Mouse (Mus musculus) ovary, postnatal 10 days (tissue): ENCODE data around the gene Gal3st3.
A peak's percentile ranks its signal among the peaks of the same experiment; 100 is the strongest.

Experiments used
- DNase-seq: peaks from one replicate; pipeline ENCODE4 v3.0.0; 2022; ENCODE audit warnings: low spot score

Gene Gal3st3

DNA sequence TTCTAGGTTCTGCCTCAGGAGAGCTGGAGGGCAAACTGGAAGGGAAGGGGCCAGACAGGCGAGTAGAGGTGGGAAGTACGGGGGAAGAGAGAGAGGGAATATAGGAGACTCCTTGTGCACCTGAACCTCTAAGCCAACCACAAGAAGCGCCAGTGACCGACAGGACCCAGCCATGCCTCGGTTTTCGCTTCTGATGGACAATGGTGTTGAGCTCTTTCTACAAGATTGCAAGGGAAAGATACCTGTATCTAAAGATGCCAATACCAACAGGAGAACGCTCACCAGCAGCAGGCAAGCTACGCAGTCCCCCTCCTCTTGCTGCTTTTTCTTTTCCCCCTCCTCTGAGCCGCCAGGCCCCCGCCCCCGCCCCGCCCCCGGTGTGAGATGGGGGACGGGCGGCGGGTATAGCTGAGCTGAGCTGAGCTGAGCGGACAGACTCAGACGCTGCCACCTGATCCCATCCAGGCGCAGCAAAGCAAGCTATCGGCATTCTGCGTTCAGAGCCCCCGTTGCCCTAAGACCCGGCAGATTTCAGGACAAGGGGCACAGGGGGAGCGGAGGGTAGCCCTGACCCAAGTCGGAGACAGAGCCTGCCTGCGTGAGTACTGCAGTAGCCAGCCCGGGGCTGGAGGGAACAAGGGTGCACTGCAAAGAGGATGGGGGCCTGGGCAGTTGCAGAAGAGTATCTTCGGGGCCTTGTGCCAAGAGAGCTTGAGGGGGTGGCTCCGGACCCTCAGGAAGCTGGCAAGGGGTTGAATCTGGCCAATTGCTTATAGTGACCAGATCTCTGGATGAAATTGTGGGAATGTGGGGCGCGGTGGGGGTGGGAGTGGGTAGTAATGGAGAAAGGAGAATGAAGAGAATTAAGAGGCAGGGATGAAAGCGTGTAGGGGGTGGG lies at the start of gene Gal3st3:
Gene Gal3st3, plus strand, starts transcription at position 429 of the 898 bp plus-strand sequence.
- no peak for DNase-seq

DNA sequence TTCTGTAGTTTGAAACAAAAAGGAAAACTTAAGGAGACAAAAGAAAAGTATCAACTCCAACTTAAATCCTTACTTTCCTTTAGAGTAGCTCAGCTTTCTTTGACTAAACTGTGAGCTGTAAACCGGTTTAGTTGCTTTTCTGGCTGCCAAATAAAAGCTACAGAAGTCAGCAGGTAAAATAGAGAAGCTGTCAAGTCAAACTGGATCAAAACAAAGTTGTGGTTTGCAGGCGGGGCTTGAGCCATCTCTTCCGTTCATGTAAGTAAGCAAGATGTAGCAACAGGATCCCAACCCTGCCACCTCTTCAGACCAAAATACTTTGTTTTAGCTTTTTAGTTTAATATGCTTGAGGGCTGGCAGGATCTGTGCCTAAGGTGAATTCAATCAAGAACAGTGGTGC lies 41.0 kb upstream of the Gal3st3 start:
- DNase-seq = no peak

DNA sequence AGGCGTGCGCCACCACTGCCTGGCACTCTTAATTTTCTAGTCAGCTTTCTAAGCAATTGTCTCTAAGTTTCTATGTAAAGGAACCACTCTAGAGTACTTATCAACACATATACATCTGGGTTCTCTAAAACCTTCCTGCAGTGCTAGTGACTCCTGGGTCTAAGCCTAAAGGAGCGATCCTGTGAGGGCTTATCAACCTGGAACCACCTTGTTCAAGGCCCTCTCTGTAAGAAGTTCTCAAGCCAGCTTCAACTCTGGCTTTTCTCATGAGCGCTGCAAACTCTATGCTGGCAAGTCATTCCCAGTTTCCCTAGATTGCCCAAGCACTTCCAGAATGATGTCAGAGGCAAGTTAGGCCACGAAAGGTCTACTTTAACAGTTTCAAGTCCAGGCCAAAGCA lies 31.1 kb upstream of the Gal3st3 start:
- no peak for DNase-seq

DNA sequence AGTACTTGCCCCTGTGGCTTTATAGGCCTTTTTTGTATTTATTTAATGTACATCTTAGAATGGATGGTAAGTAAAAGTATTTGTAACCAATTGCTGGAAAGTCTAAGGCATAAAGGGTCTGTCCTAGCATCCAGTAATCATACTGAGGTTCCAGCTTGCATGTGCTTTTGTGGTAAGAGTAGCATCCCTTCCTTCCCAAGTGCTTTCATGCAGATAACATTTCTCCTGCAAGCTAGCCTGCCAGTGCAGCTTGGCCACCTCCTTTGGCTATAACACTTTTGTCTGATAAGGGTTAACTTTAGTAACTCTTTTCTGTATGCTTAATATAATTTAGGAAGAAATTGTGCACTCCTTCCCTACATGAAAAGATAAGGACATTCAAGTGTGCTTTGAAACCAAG lies 30.1 kb upstream of the Gal3st3 start:
- no peak for DNase-seq

DNA sequence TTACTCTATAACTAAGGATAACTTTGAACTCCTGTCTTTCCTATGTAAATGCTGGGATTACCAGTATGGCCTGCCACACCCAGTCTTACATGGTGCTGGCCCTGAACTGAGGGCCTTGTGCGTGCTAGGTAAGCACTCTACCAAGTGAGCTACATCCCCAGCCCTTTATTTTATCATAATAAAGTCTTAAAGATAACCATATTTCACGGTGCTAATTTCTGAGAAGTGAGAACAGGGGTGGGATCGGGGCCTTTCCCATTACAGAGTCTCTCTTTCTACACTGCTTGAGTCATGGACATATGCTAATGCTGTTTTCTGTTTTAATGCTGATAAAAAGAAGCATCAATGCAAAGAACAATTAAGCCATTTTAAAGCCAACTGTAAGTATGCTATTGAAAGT lies 29.3 kb upstream of the Gal3st3 start:
- DNase-seq = no peak

DNA sequence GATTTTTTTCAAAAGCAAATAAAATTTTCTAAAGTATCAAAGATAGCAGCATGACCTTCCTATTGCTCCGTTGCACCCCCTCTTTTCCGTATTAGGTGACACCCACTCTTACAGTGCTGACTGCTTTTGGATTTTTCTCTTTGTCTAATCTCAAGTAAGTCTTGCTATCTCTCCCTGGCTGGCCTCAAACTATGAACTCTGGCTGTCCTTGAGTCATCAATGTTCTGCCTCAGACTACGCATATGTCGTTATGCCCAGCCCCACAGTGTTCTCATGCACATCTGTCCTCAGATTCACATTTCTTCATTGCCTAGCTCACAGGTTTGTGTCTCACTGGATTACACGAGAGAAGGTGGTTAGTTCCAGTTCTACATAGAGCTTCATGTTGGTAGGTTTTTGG lies 28.7 kb upstream of the Gal3st3 start:
- no peak for DNase-seq

DNA sequence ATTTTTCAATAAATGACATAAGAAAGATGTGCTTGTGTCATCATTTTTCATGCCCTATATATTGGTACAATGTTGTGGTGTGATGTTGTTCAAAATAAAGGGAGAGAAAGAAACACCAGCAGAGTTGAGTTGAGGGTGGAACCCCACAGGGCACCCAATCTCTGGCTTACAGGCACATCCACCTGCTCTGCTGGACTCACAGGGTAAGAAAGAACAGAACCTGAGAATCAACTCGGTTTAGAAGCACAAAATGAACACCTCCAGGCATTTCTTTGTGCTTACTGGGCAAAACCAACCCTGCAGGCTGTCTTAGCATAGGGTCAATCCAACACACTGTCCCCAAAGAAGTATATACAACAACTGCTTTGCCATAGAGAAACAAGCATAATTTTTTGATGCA lies 26.7 kb upstream of the Gal3st3 start:
- no peak for DNase-seq

DNA sequence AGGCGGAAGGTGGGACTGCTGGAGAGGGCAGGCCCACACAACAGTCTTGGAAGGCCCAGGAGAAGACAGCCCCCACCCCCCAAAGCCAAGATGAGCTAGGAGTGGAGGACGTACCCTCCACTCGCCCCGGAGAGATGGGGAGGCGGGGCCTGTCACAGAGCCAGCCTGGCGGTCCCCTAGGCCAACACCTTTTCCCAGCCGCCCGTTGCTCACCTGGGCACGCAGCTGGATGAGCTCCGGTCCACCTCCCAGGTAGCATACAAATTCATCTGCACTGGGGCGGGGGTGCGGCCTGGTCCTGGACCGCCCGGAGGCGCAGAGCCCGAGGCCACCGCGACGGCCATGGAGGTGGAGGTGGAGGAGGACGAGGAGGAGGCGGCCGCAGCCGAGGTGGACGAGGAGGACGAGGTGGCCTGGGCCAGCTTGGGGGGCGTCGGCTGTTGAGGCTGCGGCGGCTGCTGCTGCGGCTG lies 25.8 kb upstream of the Gal3st3 start:
- DNase-seq = peak; percentile 36

DNA sequence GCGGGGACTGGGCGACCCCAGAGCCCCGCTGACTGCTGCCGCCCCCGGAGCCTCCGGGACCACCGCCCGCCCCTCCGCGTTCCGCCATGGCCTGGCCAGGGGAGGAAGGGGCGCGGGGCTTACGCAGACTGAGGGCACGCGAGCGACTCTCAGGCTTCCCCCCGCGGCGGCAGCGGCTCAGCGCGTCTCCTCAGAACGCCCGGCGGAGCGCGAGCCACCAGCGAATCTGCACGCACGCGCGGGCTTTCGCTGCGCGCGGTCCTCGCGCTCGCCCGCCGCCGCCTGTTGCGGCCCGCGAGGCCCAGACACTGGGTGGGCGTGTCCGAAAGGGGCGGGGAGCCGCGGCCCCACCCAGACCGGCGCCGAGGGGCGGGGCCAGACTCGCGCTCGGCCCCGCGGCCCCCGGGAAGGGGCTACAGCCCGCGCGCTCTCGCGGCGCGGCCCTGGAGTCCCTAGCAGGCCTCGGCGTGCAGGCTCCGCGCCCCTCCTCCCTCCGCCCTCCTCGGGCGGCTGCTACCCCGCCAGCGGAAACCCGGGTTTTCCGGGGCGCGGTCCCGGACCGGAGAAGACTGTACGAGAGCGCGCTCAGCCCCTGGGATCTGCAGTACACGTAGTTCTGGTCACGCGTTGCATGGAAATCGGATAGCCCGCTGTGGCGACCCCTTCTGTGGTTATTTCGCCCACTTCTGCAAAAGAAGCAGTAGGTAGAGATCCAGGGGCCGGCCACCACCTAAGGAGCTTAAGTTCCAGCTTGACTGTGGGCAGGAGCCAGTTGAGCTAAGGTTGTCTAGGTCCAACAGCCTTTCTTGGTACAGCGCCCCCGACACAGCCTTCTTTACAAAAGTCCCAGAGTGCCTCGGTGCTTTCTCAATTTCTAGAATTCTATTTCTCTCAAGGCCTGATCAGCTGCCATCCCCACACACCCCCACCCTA lies 25.1 kb upstream of the Gal3st3 start, which contains the start of gene Pacs1:
Gene Pacs1, minus strand, starts transcription at position 319 of the 933 bp plus-strand sequence.
- peak; percentile 73 for DNase-seq

DNA sequence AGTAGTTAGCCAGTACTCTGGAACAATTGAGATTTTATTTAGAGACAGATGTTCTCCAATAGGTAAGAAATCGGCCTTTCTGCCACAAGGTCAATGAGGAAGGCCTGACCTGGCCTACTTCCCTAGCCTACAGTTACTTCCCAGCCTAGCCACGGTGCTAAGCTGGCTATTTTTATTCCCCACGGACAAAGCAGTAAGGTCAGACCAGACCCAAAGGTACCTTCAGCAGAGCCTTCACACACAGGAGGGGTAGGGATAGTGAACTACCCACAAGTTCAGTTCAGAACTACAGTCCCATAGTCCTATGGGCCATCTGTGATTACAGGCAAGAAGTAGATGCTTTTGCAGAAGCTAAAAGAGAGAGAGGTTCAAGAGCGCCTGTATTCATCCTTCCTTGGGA lies 24.2 kb upstream of the Gal3st3 start:
- no peak for DNase-seq

DNA sequence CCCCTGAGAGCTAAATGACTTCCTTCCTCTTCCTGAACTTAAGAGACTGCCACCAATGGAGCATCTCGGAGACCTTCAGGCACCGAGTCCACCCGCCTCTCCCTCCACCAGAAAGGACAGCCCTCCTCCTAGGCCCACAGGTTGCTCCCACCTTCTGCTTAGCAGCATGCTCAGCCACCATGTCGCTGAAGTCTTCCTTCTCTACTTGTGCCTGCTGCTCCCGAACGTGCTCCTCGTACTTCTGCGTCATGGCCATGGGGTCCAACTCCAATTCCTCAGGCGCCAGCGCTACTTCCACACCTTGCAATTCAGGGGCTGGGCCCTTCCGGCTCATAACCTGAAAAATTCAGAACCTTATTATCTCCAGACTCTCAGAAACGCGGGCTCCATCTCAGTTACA lies 23.5 kb upstream of the Gal3st3 start:
- DNase-seq = no peak

DNA sequence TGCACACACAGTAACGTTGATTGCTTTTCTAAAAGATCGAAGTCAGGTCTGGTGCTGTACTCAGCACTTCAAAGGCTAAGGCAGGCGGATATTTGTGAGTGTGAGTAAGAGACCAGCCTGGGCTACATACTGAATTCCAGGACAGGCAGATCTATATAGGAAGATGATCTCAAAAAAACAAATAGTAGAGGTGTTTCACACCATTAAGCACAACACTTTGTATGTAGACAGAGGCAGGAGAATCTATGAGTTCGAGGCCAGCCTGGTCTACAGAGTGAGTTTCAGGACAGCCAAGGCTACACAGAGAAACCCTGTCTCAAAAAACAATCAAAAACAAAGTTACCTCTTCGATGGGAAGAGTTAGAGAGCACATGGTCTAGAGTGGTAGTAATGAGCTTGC lies 22.4 kb upstream of the Gal3st3 start:
- no peak for DNase-seq

DNA sequence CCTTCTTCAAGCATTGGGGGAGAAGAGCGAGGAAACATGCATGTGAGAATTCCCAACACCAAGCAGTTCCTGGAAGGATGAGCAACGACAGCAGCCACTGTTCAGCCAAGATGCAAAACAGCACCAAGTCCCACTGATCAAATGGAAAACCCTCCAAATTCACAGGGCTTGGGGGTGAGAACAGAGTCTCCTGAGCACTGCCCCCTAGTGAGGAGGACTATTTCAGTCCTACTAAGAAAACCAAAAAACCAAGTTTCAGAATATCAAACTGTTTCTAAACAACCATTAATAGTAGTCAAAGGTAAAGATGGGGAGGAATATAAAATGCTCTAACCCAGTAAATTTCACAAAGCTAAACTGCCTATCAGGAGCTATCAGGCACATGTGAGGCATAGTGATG lies 21.6 kb upstream of the Gal3st3 start:
- DNase-seq = no peak

DNA sequence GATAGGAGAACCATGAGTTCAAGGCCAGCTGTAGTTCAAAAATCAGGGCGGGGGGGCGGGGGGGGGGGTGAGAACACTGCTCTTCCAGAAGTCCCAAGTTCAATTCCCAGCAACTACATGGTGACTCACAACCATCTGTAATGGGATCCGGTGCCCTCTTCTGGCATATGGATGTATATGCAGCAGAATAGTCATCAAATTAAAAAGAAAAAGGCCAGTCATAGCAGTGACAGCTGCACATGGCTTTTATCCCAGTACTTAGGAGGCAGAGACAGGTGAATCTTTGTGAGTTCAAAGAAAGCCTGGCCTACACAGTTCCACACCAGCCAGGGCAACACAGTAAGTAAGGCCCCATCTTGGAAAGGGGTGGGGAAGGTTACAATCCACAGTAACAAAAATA lies 21.0 kb upstream of the Gal3st3 start:
- DNase-seq = no peak

DNA sequence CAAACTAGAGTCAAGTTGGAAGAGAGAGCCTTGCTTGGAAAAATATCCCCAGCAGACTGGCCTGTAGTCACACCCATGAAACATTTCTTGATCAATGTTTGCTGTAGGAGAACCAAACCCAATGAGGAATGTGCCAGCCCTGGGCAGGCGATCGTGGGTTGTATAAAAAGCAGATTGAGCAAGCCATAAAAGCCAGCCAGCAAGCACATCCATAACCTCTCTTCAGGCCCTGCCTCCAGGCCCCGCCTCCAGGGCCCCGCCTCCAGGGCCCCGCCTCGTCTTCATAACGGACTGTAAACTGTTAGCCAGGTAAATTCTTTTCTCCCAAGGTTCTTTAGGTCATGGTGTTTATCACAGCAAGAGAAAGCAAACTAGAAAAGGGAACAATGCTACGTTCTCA lies 19.8 kb upstream of the Gal3st3 start:
- no peak for DNase-seq

DNA sequence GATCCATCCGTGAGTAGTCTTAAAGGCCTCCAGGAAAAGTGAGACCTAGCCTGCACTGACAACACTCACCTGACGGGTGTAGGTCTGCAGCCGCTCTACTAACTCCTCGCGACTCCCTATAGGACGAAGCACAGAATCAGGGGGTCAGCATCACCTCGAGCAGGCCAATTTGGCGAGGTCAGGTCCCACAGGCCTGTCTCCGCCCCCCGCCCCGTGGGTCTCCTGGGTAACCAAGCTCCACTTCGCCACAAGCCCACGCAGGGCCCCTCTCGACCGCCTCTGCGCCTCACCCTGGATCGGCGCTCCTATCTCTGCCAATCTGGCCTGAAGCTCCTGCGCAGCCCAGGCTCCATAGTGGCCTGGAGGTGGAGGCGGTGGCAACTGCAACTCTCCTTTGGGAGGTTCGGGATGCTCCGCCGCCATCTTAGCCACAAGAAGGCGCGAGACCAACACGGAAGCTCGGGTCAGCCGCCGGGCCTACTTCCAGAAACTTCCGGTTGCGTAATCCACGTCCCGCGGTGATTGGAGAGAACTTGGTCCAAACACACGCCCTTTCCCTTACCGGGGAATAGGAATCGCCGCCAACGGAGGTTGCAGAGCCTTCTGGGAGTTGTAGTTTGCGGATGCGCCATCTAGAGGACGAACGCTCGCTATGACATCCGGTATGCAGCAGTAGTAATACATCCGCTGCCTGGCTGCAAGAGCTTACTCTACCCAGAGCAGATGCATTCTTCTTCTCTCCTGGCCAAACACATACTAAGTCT lies 3.0 kb upstream of the Gal3st3 start, which contains the start of gene Sf3b2:
Gene Sf3b2, minus strand, starts transcription at position 484 of the 764 bp plus-strand sequence.
- DNase-seq = peak; percentile 95

DNA sequence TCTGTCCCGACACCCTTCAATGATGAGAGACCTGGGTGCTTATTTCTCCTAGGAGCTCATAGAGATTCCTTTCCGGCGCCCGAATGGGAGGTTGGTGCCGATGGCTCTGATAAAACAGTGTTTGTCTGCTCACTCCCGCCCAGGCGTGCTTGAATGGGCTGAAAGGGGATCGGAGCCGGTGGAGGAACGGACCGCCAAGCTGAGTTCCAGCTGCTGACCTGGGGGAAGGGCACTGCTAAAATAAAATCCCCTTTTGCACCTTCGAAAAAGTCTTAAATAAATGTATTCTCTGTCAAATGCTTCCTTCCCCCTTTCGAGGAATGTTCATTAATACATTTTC lies 2.4 kb upstream of the Gal3st3 start:
- DNase-seq = no peak

DNA sequence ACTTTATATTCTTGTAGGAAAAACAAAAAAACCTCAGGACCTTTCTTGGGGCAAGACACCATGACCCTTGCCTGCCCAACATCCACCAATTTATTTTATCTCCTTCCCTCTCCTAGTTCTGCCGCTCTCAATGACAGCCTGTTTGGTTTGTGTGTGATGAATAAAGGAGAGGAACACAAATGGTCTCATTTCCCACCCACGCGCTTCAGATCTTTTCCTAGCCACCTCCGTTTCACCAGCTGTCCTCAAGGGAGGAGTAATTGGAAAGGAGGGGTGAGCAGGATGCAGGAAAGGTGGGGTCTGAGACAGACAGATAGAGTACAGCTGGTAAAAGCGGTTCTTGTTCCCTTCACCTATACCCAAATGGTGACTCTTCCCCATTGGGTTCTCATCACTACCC lies 1.5 kb upstream of the Gal3st3 start:
- DNase-seq = no peak

DNA sequence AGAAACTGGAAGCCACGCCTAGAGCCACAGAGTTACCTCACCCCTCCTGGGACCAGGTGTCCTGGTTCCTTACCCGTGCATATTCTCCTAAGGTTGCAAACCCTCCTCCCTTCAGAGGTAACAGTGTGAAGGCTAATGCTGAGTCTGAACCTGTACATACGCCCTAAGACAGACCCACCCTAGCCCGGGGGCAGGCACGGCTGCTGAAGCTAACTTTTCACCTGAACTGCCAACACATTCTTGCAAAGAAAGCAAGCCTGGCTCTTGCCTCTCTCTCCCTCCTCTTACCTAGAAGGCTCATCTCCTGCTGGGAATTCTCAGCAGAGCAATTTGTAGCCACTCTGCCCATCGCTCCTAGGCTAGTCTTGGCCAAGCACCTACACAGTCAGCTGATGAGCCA lies 2.5 kb downstream of the Gal3st3 start:
- DNase-seq = no peak

DNA sequence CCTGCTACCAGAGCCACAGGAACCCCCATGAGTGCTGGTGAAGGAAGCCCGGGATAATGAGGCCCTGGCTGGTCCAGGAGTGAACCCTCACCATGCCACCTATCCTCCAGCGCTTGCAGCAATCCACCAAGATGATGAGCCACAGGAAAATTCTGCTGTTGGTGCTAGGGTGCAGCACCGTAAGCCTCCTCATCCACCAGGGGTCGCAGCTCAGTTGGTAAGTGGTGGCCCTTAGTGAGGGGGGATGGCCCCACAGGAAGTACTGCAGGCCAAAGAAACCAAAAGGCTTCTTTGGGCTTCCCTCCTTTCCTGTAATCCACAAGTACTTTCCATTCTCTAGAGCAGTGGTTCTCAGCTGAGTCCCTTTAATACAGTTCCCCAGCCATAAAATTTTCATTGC lies 4.3 kb downstream of the Gal3st3 start:
- no peak for DNase-seq

DNA sequence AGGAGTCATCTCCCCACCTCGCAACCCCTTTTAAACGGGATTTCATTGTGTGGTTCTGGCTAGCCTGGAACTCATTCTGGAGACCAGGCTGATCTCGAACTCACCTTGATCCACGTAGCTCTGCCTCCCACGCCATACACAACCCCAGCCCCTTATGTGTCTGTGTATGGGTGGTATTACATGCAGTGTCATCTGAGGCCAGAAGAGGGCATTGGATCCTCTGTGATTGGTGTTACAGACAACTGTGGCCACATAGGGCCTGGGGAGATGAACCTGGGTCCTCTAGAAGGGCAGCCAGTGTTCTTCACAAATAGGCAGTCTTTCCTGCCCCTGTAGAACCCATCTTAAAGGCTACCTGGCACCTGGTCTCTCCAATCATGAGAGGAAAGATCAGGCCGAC lies 8.1 kb downstream of the Gal3st3 start:
- DNase-seq = no peak
